Mouse (Mus musculus): ENCODE measurements around the gene Olfr1252. TPM values are rescaled to one million over a fixed set of nuclear protein-coding genes. Genes with fewer than 3 reads are reported as not detected.

Gene Olfr1252
- polyA plus RNA-seq (2017; shearing (Covaris generic)) = not detected

DNA sequence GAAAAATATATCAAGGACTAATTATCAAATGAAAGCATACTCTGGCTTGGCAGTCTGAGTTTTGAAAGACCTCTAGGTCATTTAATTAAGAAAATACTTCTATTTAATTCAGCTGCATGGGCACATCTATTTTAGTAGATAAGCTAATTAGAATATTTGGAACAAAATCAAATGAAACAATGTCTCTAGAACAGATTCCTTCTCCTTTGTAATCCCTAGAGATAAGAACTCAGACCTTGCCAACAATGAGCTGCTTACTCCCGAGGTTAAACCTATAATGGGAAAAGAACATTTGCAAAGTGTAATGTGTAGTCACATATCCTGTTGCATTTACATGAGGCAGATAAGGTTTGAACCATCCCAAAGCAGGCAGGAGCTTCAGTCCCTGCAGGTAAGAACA, at the start of gene Olfr1252:
Olfr1252 (minus strand) TSS at position 101 of the 400 bp plus-strand sequence.

DNA sequence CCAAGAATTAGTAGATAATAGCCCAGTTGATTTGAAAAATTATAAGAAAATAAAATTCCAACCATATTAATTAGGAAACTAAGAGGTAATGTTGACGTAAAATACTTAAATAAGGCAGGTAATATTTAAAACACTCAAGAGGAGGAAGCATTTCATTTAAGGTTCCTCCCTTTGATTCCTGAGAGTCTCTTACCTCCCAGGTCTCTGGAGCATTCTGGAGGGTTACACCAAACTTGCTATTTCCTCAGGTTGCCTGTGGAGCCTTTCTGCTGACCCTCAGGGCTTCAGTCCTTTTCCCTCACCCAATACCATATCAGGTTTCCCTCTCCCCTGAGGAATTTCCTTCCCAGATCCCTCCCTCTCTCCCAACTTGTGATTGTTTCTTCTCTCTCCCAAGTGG, 32.2 kb upstream of the Olfr1252 start, which contains the start of gene Olfr1253:
Olfr1253 (minus strand) TSS at position 101 of the 400 bp plus-strand sequence.

DNA sequence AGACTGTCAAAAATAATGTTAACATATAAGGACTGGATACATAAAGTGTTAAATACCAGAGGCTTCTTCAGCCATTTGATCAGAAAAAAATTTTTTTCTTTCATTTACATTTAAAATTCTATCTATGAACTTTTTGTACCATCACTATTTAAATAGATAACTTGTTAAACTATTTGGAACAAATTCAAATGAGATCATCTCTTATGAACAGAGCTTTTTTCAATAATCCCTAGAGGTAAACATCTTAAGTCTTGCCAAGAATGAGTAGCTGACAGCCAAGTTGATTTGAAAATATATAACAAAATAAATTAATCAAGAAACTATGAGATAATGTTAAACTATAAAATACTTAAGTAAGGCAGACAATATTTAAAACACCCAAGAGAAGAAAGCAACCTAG, 53.0 kb downstream of the Olfr1252 start, which contains the start of gene Olfr1251:
Olfr1251 (minus strand) TSS at position 101 of the 400 bp plus-strand sequence.

Other genes starting within 250 kb of the Olfr1252 start
- gene Olfr1241, start 237.9 kb downstream of the Olfr1252 start, polyA plus RNA-seq (2017; shearing (Covaris generic)) = not detected
- gene Olfr1242, start 226.7 kb downstream of the Olfr1252 start, polyA plus RNA-seq (2017; shearing (Covaris generic)) = not detected
- gene Olfr1243, start 193.5 kb downstream of the Olfr1252 start, polyA plus RNA-seq (2017; shearing (Covaris generic)) = not detected
- not detected for gene Olfr1245, start 146.6 kb downstream of the Olfr1252 start, polyA plus RNA-seq (2017; shearing (Covaris generic))
- gene Olfr1246, start 131.9 kb downstream of the Olfr1252 start, polyA plus RNA-seq (2017; shearing (Covaris generic)) = not detected
- gene Olfr1247, start 110.9 kb downstream of the Olfr1252 start, polyA plus RNA-seq (2017; shearing (Covaris generic)) = 0.02 TPM
- not detected for gene Olfr1248, start 106.8 kb downstream of the Olfr1252 start, polyA plus RNA-seq (2017; shearing (Covaris generic))
- gene Olfr1249, start 90.0 kb downstream of the Olfr1252 start, polyA plus RNA-seq (2017; shearing (Covaris generic)) = not detected
- gene Olfr1250, start 63.5 kb downstream of the Olfr1252 start, polyA plus RNA-seq (2017; shearing (Covaris generic)) = not detected
- gene Olfr1251, start 53.1 kb downstream of the Olfr1252 start, polyA plus RNA-seq (2017; shearing (Covaris generic)) = not detected
- not detected for gene Olfr1253, start 32.1 kb upstream of the Olfr1252 start, polyA plus RNA-seq (2017; shearing (Covaris generic))
- gene Olfr1254, start 68.6 kb upstream of the Olfr1252 start, polyA plus RNA-seq (2017; shearing (Covaris generic)) = not detected
- not detected for gene Olfr1255, start 87.0 kb upstream of the Olfr1252 start, polyA plus RNA-seq (2017; shearing (Covaris generic))
- gene Olfr1256, start 116.5 kb upstream of the Olfr1252 start, polyA plus RNA-seq (2017; shearing (Covaris generic)) = not detected
- gene Olfr48, start 123.2 kb upstream of the Olfr1252 start, polyA plus RNA-seq (2017; shearing (Covaris generic)) = not detected
- not detected for gene Olfr1257, start 153.4 kb upstream of the Olfr1252 start, polyA plus RNA-seq (2017; shearing (Covaris generic))
- 0.19 TPM for gene Olfr1258, start 202.3 kb upstream of the Olfr1252 start, polyA plus RNA-seq (2017; shearing (Covaris generic))
- not detected for gene Olfr1259, start 223.7 kb upstream of the Olfr1252 start, polyA plus RNA-seq (2017; shearing (Covaris generic))
- gene Olfr1260, start 249.3 kb upstream of the Olfr1252 start, polyA plus RNA-seq (2017; shearing (Covaris generic)) = not detected